Mouse (Mus musculus): Measurements from ENCODE around the gene Specc1l.

The Specc1l gene

DNA sequence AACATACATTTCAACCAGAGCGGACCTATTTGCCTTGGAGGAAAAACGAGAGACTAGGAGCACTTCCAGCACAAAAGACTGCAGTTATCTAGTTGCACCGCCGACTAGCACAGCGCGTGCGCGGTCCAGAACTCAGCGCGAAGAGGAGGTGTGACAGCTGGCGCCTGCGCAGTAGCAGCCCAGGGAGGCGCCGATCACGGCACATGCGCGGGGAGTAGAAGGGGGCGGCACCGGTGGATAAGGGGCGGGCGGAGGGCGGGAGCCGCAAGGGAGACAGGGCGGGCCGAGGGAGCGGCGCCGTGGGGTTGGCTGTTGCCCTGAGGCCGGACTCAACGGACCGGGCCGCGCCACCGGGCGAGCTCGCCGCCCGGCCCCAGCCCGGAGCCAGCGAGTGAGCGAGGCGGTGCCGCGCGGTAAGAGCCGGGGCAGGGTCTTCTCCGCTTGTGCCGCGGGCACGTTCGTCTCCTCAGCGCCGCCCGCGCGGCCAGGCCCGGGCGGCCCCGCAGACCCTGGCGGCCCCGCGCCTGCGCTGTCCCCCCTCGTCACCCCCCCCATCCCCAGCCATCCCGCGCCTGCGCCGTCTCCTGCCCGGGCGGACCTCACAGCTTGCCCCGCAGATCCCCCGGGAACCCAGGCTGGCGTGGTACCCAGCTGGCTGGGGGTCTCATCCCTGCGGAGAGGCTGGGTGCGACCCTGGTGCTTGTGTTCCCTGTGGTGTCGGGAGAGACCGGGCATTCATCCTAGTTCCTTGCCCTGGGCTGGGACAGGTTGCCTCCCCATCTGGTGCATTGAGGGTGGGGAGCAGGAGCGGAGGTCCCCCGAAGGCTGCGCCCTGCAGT is at the start of gene Specc1l:
TSS of gene Specc1l (plus strand) at position 267 of the 839 bp plus-strand sequence.
- peak; percentile 93 to 95 for DNase-seq (ENCODE audit: low spot score in 2 of 2)

DNA sequence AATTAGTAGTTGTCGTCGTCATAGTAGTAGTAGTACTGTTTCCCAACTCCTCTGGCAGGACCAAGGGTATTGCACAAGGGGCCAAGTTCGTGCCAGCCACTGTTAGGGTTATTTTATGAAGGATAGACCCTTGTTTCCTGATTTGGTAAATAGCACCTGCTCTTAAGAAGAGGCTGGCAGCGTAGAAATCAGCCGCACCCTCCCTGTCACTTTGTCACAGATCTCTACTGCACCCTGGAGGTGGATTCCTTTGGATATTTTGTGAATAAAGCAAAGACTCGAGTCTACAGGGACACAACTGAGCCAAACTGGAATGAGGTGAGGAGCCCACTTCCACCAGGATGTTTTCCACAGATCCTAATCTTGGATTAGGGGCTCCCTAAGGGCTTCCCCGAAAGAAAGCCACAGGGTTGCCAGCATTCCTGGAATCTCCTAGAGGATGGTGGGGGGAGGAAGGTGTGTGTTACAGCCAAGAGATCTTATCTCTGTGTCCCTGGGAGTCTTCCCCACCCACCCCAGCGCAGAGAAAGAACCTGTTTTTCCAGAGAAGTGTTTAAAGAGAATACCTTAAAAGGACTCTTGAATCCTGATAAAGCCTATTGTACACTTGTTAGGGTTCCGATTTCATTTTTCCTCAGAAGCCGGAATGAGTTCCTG is 45.9 kb upstream of the Specc1l start:
- DNase-seq (ENCODE audit: low spot score in 2 of 2) = no peak

DNA sequence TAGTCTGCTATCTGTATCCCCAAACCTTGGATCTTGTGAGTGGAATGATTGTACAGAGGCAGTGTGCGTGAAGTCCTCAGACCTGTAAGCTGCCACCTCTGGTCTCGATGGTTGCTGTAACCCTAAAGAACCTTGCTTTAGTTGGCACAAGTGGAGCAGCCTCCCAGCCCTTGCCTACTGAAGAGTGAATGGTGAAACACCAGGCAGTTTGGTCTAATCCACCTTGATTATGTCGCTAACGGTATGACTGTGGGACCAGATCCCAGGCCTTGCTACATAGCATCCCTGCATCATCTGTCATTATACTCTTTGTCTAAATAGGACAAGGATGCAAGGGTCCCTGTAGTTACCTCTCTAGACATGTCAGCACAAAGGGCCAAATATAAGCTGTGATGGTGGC is 45.3 kb upstream of the Specc1l start:
- no peak for DNase-seq (ENCODE audit: low spot score in 2 of 2)

DNA sequence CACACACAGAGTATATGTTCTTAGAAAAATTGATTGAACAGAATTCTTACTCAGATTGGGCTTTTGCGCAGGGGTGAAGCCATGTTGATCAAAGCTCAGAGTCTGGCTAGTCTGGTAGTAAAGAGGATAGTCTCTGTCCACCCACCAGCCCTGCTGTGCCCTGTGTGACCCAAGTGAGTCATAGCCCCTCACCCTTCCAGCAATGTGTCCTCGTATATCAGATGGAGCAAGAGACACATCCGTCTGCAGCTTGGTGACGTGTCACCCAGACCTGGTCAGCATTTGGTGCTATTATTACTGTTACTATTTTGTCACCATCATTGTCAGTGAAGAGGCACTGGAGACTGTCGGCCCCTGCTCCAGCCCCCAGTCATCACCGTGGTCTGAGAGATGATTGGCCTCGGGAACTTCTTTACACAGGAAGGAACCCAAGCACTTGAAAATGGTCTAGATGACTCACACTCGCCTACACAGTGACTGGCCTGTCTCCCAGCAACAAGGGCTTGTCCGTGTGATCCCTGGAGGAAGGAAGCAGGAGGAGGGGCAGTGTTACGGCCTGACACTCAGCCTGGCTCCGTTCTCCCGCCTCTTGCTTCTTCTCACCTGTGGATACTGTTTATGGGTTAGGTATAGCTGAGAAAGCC is 41.5 kb upstream of the Specc1l start:
- DNase-seq (ENCODE audit: low spot score in 2 of 2) = no peak

DNA sequence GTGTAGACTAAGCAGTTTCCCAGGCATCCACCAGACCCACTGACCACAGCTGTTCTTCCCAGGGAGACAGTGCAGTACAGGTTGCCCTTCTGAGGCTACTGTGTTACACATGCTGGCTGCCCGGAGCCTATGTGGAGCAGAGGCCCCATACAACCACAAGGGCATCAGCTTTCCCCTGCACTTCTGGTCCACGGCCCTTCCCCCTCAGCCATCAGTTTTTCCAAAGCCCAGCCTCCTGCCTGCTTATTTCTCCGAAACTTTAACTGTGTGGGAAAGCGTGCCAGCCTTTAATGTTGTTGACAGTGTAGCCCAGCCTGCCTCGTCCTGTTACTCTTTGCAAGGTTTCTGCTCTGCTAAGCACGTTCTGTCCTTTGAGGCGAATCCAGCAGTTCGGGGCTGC is 38.8 kb upstream of the Specc1l start:
- no peak for DNase-seq (ENCODE audit: low spot score in 2 of 2)

DNA sequence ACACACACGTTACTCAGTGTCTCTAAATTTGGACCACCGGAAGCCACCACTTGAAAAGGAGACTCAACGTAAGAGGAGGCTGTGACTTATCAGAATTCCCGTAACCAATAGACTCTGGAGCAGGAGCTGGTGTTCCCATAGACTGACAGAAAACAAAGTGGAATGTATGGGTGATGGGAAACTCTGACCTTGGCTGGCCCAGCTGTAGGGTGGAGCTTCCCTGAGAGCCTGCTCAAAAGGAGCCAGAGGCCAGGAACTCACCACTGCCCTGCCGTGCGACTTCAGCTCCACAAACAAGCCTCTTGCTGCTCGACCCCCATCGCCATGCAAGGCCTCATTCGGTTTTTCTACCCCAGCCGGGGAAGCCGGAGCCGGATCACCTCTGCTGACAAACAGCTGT is 38.2 kb upstream of the Specc1l start:
- DNase-seq (ENCODE audit: low spot score in 2 of 2) = no peak

DNA sequence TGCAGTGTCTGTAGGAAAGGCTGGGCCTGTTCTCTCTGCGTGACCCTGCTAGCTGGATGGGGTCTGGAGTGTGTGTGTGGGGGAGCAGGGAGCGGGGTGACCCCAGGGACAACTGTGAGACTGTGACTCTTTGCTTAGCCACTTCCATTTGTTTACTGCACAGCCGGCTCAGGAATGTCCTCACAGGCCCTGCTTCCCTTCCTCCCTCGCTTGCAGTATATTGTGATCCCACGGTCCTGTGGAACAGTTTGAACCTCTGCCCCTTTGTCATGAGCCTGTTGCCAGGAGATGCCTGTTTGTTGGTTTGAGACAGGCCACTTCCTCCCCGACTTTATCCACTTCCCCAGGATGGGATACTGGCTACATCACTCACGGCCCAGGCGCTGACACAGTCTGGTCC is 35.4 kb upstream of the Specc1l start:
- no peak for DNase-seq (ENCODE audit: low spot score in 2 of 2)

DNA sequence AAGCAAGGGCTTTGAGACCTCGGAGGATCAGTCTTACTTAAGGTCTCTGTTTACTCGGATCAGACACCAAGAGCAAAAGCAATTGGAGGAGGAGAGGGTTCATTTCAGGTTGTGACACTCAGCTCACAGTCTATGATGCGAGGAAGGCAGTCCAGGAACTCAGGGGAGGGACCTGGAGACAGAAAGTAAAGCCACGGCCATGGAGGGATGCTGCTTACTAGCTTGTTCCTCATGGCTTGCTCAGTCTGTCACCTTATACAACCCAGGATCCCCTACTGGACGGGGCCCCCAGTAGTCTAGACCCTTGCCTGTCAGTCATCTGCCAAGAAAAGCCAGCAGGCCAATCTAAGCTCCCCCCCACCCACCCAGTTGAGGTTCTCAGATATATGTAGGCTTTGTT is 33.0 kb upstream of the Specc1l start:
- DNase-seq (ENCODE audit: low spot score in 2 of 2) = no peak

DNA sequence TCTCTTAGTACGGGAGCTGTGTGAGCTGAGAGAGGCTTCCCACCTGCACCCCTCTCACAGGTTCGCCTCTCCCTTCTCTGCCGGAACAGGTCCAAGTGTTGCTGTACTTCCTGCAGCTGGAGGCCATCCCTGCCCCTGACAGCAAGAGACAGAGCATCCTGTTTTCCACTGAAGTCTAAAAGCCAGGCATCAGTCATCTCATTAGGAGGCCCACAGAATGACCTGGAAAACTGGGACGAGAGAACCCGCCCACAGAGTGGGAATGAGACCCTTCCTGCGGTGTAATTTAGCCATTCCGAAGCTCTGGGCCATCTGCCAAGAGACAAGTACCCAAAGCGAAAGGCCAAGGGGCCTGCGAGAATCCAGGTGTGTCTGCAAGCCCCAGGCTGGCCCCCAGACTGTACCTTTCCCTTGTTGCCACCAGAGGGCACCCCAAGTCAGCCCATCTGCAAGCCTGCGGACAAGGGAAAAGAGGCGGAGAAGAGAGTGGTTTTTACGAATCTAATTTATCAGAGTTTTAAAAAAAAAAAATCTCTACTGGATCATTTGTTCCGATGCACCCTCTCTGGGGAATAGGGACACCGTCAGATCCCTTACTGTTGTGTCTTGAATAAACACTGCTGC is 29.6 kb upstream of the Specc1l start:
- DNase-seq (ENCODE audit: low spot score in 2 of 2) = peak; percentile 43 to 70

DNA sequence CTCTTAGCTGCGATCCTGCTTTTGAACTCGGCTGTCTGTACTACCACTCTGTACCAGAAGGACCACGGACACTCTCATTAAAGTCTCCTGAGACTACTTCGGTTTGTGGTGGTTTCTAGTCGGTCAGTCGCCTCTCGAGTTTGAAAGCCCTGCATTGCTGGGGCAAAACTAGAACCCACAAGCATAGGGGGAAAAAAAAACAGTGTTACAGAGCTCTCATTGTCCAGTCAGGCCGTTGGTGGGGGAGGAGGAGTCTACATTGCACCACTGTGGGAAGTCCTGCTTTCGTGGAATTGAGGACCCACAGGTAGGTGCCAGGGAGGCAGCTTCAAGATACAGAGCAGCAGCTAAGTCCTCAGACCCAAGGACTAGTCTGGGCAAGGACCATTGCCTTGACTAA is 27.0 kb upstream of the Specc1l start:
- DNase-seq (ENCODE audit: low spot score in 2 of 2) = no peak

DNA sequence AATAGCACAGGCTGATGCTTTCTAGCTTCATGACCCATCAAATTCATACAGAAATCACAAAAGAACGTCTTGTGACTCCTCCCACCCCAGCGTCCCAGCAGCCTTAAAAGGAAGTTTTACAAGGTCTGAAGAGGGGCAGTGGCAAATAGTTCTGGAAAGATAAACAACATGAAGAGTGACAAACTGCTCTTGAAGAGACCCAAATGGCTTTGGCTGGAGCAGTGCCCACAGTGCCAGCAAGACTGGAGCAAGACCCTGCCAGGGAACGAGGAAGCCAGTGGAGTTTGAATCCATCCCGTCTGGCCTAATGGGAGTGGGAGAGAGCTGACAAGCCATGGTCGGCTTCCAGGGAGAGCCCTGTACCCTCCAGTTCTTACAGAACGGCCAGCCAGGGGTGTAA is 25.3 kb upstream of the Specc1l start:
- no peak for DNase-seq (ENCODE audit: low spot score in 2 of 2)

DNA sequence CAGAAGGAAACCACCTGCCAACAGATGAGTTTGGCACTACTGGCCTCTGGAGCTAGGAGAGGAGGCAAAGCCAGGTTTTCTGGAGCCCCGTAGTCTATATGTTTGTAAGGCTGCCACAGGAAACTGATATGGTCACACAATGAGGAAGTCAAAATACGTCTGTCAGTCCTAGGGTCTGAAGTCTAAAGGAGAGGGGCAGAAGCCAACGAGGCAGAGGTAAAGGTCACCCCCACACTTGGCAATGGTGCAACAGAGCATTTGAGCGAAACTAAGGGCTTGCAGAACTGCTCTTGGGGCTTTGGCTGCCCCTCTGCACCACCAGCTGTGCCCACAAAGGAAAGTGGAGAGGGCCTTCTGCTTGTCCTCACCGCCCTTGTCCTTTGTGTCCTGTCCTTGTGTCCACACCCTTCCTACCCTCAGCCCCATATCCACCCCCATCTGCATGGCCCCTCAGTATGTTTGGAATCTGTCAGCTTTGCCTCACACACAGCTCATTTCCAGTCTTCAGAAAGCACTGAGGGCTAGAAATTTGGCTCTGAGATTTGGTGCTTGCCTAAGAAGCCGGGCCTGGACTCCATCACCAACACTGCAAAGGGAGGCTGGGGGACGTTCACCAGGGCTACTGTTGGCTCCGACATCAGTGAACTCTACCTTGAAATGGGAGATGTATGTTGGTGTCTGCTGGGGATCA is 24.4 kb upstream of the Specc1l start:
- DNase-seq (ENCODE audit: low spot score in 2 of 2) = no peak

DNA sequence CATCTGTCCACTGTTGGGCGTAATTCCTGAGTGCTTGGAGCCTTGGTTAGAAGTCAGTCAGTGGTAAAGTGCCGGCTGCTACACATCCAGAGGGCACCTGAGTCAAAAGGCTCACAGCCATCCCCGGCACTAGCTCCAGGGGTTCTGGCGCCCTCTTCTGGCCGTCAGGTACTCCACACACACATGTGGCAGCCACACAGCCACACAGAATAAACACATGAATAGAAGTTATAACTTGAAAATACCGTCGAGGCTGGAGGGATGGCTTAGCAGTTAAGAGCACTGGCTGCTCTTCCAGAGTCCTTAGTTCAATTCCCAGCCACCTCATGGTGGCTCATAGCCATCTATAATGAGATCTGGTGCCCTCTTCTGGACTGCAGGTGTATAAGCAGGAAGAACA is 20.2 kb upstream of the Specc1l start:
- no peak for DNase-seq (ENCODE audit: low spot score in 2 of 2)

DNA sequence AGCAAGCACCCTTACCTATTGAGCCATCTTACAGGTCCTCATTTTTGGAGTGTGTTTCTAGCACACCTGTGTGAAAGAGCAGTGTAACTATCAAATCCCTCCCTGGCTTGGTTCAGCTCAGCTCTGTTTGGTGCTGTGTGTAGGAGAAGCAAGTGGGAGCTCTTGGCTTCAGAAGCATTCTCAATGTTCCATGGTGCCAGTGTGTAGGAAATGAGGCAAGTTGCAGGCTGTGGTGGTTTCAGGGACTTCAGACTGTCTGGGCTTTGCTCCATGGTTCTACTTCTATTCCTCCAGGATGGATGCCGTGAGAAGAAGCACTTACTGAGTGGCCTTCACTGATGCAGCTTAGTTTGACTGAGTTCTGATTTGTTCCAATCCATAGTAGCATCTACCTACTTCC is 14.1 kb upstream of the Specc1l start:
- no peak for DNase-seq (ENCODE audit: low spot score in 2 of 2)

DNA sequence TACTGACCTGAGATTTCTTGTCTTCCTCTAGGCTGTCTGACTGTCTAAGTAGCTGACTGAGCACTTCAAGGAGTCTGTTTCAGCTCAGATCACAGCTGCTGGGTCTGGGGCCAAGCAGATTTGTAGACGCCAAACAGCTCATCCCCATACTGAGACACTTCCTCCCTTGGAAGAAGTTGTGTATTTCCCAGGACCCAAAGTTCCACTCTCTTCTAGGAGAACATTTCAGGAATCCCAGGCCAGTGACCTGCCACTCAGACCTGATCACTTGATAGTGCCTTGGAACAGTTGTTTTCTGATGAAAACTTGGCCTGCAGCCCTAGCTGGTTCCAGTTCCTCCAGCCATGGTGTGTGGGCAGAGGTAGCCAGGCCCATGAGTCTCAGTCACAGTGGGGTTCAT is 11.1 kb upstream of the Specc1l start:
- DNase-seq (ENCODE audit: low spot score in 2 of 2) = no peak

DNA sequence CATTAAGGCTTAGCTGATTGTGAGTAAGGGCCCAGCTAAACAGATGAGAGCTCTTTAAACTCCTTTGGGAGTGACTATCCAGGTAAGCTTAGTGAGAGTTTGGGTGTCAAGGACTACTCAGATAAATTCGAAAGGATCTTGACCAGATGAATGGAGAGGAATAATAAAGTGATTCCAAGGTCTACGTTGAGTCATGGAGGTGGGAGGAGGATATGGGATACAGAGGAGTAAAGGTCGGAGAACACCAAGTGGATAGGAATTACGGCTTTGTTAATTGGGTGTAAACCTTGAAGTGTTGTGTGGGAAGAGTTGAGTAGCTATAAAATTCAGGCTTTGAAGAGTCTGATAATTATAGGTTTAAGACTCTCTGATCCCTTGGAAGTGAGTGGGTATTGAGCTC is 5.7 kb upstream of the Specc1l start:
- no peak for DNase-seq (ENCODE audit: low spot score in 2 of 2)

DNA sequence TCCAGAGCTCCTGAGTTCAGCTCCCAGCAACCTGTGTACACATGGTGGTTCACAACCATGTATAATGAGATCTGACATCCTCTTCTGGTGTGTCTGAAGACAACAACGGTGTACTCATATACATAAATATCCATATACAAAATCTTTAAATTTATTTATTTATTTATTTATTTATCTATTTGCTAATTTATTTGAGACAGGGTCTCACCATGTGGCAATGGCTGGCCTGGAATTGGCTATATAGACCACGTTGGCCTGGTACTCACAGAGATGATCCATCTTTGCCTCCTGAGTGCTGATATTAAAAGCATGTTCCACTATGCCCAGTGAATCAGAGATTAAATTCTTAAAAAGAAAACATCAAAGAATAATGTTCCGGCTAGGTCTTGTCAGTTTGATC is 1.0 kb upstream of the Specc1l start:
- no peak for DNase-seq (ENCODE audit: low spot score in 2 of 2)

DNA sequence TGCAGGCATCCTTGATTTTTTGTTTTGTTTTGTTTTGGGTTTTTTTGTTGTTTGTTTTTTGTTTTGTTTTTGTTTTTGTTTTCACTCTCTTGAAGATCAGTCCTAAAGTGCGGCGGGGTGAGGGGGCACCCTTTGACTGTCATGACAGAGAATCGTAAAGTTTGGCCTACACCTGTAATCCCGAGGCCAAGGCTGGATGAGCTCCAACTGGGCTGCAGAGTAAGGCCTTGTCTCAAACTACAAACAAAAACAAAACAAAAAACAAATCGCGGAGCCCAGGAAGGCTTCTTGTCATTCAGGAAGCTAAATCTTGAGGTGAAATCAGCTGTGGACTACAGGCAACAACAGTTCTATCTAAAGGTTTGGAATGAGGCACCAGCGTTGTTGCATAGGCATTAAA is 1.1 kb downstream of the Specc1l start:
- DNase-seq (ENCODE audit: low spot score in 2 of 2) = no peak

DNA sequence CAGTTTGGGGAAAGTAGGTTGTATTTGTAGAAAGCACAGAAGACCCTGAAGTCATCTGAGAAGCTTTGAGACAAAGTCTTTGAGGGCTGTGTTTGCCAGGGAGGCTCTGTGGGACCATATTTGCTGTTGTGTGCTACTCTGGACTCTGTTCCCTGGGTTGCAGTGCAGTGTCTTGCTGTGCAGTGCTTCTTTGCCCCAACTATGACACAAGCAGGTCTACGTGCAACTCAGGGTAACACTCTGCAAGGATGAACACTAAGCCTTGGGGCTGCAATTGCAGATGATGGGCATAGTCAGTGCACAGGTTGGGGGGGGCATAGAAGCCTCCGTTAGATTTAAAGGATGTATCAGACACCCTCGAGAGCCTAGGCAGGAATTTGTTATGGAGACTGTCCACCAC is 8.8 kb downstream of the Specc1l start:
- no peak for DNase-seq (ENCODE audit: low spot score in 2 of 2)

DNA sequence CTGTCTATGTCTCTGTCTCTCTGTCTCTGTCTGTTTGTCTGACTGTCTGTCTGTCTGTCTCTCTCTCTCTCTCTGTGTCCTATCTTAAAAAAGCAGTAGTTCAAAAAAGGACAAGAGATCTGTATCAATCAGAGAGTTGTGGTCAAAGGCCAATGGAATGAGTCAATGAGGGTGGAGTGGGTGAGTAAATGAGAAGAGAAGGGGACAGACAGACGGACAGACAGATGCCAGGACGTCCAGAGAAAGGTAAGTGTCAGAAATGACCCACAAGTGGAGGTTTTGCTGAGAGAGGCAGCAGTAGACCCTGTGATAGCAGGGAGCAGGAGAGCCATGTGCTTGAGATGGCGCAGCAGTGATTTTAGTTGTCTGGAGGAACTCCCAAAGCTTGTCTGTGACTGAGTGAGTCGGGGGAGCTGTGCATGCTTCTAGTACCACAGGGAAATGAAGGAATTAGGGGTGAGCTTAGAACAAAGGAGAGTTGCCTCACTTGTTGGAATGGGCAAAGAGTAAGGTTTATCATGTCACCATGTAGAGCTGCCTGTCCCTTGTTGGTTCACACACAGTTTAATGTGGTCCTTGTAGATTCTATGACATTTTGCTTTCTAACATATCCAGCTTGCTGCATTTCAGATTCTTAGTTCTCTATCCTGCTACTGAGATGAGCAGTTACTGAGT is 10.2 kb downstream of the Specc1l start:
- no peak for DNase-seq (ENCODE audit: low spot score in 2 of 2)

DNA sequence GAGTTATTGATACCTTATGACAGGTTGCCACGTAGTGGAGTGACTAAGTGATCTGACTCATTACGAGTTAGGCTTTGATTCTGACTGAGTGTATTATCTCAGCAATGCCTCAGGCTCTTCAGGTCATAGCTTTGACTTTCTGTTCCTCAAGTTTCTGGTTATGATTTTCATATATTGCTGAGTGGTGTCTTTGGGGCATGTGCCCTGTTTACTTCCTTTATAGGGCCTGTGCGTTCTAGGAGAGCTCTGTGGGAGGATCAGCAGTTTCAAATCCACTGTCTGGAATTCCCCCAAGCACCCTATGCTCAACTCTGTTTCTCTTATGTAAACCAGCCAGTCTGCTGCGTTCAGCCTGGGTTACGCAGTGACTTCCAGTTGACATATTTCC is 10.7 kb downstream of the Specc1l start:
- peak in 1 of 2 experiments; percentile 6 for DNase-seq (ENCODE audit: low spot score in 2 of 2)

Measured in spleen, postnatal 14 days (tissue).